Mouse (Mus musculus) R1 (cell line): ENCODE results near the gene Zfp384.
A peak's percentile ranks its signal among the peaks of the same experiment; 100 is the strongest.
"Not testable (repeated sequence)": the region's sequence is repeated elsewhere in the genome, so short reads cannot be mapped to it uniquely, and the experiment has no call there.

Experiments
- DNase-seq: peaks from one replicate; pipeline ENCODE4 v3.0.0-alpha.2; 2018; ENCODE audit warnings: low read depth, low spot score

Zfp384 gene

DNA sequence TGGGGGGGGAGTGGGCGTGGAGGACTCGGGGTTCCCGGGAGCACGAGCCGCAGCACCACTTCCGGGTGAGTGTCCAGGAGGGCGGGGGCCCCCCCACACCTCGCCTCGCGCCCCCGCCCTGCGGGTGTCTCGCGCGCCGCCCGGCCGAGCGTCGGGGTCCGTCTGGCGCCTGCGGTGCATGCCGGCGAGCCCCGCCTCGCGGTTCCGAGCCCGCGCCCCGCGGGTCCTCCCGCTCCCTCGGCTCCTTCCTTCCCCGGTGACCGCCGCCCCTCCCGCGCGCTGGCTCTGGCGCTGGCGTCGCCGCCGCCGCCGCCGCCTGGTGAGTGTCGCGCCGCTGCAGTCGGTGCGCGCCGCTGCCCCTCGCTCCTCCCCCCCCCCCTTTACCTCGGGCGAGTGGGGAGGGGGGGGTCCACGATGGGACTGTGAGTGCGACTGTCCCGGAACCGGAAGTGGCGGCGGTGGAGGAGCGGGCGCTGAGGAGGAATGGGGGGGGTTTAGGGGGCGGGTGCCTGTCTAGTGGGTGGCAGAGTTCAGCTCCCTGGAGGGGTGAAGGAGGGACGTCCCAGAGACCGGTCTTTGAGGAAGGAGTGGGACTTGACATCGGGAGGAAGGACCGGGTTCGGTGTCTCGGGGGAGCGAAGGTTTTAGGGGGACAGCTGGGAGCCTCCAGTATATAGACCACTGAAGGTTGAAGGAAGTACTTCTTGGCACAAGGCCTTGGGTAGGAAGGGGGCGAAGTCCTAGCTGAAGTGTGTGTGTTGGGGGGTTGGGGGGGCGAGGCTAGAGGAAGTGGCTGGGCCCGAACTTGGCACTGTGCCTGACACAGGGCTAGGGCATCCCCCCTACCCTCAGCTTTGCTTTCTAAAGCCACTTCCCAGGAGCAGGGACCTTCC lies 482 bp downstream of the Zfp384 start:
- peak; percentile 87 for DNase-seq

DNA sequence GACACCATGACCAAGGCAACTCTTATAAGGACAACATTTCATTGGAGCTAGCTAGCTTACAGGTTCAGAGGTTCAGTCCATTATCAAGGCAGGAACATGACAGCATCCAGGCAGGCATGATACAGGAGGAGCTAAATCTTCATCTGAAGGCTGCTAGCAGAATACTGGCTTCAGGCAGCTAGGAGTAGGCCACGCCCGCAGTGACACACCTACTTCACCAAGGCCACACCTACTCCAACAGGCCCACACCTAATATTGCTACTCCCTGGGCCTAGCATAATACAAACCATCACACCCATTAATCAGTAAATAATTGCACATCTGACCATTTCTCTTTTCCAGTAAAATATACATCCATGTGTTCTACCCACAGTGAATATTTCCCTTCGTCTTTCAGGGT lies 8.7 kb downstream of the Zfp384 start:
- peak; percentile 62 for DNase-seq

DNA sequence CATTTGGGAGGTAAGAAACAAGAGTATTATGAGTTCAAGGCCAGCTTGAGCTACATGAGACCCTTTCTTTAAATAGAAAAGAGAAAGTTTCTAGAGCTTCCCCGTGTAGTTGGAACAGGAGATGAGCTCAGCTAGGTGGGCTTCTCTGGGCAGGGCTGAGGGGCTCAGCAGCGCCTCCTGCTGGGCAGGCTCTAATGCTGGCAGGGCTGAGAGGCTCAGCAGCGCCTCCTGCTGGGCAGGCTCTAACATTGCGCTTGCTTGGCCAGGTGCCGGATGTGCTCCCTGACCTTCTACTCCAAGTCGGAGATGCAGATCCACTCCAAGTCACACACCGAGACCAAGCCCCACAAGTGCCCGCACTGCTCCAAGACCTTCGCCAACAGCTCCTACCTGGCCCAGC lies 21.6 kb downstream of the Zfp384 start:
- peak; percentile 76 for DNase-seq

DNA sequence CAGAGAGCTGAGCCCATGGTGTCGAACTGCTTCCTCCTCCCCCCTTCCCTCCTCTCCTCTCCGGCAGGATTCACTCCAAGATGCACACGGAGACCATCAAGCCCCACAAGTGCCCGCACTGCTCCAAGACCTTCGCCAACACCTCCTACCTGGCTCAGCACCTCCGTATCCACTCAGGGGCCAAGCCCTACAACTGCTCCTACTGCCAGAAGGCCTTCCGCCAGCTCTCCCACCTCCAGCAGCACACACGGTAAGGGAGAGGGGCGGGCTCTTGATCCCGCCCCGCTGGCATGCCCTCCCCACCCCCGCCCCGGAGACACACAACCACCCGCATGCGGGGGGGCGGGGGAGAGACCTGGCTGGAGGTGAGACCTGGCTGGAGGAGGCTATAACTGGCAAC lies 22.7 kb downstream of the Zfp384 start:
- no peak for DNase-seq

DNA sequence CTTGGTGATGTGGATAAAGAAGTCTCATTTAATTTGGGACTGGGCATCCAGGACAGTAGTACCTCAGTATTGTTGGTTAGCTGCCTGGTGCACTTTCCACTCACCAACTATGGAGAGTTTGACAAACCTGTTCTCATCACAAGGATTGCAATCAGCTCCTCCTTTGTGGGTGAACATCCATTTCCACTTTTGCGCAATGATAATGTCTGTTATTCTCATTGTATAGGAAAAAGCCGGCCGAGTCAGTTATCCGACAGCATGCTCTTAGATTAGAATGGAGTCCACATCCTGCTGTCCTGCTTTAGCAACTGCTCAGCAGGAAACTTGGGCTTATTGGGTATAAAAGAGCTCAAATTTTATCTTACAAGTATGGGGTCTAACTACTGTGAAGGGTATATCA lies 29.7 kb downstream of the Zfp384 start:
- no peak for DNase-seq

DNA sequence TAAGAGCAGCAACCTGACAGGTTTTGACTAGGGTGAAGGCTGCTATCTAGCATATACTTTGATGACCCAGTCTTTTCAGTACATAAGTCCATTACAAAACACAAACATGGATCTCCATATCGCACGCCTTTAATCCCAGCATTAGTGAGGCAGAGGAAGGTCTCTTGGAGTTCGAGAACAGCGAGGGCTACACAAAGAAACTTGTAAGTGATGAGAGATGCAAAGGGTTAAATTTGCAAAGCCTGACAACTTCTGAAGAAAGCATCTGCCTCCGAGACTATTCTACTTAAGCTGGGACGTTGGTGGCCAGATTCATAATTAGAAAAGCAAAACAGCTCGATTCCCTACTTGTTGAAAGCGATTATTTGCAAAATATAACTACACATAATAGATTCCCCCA lies 30.2 kb downstream of the Zfp384 start:
- DNase-seq: no peak

DNA sequence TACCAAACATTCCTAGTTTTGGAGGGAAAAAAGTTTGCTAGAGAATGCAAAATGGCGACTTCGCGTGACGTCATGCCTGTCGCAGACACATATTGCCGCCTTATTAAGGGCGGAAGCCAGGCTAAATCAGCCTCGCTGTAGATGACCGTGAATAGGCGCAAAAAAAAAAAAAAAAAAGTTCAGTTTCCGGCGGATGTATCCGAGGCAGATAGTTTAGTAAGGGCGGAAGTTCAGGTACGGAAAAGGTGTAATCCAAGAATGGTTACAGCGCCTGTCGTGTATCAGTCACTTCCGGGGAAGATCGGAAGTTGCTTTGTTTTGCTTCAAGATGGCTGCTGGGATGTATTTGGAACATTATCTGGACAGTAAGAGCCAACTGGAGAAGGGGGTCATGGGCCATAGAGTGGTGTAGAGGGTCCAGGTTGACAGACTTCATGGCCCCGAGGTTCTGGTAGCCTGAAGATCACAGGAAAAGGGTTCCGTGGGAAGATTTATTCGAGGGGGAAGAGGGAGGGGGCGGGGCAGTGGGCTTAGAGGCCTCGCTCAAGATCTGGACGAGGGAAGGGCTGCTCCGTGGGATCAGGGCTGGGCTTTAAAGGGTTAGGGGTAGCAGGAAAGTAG lies 30.7 kb downstream of the Zfp384 start, which contains the start of gene Ing4:
TSS of gene Ing4 (plus strand) at position 228 of the 621 bp plus-strand sequence.
- DNase-seq: peak; percentile 100

DNA sequence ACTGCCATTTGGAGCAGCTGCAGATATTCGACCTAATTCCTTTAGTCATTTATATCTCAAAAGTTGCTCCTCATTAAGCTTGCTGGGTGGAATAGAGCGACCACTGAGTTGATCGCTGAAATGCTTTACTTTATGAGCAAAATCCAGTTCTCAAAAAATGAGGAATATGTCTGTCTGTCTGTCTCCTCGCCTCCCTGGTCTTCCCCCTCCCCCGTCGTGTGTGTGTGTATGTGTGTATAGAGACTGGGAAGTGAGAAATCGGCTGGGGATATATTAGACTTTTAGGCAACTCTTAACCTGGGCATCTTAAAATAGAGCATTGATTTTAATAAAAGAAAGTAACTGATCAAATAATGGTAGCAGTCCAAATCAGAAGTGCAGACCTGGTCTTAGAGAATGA lies 31.3 kb downstream of the Zfp384 start:
- DNase-seq: peak; percentile 23

DNA sequence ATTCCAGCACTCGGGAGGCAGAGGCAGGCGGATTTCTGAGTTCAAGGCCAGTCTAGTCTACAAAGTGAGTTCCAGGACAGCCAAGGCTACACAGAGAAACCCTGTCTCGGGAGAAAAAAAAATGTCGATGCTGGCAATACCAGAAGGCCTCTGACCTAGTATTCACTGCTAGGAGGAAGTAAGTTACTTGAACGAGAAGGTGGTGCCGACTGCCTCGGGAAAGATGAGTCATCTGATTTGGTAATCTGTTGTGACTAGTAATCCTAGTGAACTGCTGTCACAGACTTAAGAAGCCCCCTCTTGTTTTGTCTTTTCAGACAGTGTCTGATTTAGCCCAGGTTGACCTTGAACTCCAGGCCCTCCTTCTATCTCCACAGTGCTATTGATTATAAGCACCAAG lies 32.1 kb downstream of the Zfp384 start:
- peak; percentile 28 for DNase-seq

DNA sequence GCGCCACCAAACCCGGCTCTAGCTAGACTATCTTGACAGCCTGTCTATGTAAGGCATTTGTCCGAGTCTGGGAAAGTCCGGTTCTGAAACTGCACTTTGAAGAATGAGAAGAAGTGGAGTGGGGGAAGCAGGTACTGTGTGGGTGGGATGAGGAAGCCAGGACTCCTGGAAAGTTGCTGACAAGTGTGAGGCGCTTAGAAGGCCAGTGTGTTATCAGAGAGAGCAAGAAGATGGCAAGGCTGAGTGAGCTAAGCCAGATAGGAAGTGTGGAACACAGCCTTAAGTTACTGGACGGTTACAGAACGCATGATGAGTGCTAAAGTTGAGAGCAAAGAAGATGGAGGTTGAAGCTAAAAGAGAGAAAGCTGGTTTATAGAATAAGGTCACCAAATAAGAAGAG lies 33.1 kb downstream of the Zfp384 start:
- no peak for DNase-seq

DNA sequence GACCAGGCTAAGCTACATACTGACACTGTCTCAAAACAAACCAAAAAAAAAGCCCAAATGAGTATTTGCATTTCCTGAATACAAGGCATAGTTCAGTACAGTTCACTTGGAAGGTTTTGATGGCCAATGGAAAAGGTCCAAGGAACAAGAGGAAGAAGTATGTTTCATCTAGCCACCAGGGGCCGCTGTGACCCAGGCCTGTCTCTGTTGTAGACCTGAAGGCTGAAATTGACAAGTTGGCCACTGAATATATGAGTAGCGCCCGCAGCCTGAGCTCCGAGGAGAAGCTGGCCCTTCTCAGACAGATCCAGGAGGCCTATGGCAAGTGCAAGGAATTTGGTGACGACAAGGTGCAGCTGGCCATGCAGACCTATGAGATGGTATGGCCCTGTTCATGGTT lies 37.7 kb downstream of the Zfp384 start:
- peak; percentile 90 for DNase-seq

DNA sequence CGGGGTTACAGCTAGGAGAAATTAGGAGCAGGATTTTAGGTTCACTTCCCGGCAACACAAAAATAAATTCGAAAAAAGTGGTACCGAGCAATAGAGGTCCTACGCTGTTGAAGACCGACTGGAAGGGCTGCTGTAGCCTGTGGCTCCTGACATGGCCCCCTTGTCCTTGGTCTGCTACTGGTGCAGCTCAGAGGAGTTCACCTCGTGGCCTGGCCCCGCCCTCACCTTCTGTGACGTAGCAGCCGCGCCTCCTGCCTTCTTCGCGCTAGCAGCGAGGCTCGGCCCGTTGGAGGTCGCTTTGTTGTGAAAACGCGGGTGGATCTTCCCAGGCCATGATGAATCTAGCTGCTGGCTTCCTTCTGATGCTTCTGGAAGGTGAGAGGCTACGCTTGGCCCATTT lies 40.7 kb downstream of the Zfp384 start, which contains the start of gene Acrbp:
TSS of gene Acrbp (plus strand) at position 12 of the 400 bp plus-strand sequence.
- peak; percentile 83 for DNase-seq

DNA sequence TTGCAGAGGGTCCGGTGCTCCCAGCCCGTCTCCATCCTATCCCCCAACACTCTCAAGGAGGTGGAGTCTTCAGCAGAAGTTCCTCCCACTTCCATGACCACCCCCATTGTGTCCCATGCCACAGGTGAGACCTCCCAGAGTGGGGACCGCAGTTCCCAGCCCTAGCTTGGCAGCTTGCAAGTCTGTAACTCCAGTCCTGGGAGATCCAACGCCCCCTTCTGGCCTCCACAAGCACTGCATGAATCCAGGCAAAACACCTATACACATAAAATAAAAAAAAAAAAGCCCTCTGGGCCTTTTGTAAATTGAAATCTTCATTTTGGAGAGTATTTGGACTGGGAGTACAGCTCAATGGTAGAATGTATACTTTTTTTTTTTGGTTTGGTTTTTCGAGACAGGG lies 42.3 kb downstream of the Zfp384 start:
- peak; percentile 81 for DNase-seq

DNA sequence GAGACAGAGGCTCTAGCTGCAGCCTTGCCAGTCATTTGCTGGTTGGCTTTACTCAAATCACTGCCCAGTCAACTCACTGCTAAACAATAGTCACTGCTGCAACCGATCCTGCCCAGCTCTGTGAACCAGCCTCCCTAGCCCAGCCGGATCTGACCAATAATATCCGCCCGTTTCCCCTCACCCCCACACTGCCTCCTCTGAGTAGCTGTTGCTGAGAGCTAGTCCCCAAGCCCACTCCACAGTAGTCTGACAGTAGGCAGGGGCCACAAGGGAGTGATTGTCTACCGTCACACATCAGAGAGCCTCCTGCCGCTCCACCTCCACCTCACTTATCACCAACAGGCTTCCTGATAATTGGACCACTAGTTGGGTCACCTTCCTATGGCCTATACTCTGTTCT lies 52.5 kb downstream of the Zfp384 start:
- DNase-seq: no peak

DNA sequence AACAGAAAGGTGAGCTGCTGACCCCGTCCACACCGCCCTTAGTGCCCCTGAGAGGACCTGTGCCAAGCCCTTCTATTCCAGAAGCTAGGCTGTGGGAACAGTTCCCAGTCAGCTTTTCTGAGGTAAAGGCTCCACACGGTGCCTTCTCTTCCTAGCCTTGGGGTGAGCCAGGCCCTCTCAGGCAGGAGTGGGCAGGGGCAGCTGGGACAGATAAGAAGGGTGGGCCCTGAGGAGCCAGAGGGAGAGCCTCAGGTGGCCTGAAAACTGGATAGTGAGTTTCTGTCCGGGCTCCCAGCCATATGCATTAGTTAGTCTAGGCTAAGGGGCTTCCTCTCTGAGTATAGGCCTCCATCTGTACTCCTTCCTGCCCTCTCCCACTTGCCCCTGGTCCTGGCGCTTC lies 53.6 kb downstream of the Zfp384 start:
- no peak for DNase-seq

DNA sequence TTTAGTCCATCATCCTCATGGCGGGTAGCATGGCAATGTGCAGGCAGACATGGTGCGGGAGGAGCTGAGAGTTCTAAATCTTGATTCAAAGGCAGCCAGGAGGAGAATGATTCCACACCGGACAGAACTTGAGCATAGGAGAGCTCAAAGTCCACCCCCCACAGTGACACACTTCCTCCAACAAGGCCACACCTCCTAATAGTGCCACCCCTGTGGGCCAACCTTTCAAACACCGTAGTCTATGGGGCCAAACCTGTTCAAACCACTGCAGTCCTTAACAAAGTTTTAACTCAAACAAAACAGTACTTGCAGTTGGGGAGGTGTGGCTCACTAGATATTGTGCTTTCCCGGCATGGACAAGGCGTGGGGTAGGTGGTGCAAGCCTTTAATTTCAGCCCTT lies 55.0 kb downstream of the Zfp384 start:
- DNase-seq: peak; percentile 75

DNA sequence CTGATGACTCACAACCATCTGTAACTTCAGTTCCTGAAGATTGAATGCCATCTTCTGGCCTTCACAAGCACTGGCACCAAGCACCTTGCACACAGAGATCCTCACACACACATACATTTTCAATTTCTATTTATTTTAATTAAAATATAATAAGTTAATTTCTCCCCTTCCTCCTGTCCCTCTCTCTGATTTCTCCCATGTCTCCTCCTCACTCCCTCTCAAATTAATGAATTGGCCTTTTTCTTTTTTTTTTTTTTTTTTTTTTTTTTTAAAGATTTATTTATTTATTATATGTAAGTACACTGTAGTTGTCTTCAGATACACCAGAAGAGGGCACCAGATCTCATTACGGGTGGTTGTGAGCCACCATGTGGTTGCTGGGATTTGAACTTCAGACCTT lies 56.3 kb downstream of the Zfp384 start:
- not testable (repeated sequence) for DNase-seq

DNA sequence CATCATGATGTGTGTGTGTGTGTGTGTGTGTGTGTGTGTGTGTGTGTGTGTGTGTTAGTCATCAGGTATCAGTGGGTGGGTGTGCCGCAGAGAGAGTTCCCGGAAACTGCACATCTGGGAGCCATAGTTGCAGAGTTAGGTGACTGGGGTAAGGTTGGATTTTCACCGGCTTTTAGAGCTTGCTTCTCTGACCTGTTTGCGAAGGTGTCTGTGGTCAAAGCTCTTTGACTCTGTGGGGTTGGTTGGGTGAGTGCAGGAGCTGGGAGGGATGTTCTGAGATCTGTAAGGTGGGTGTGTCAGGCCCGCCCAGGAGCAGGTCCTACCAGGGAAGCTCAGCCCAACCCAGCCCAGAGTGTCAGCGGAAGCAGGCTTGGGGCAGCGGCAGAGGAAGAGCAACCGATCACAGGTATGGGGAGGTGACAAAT lies 58.6 kb downstream of the Zfp384 start, which contains the start of gene Lpar5:
TSS of gene Lpar5 (plus strand) at position 350 of the 425 bp plus-strand sequence.
- DNase-seq: peak; percentile 78

DNA sequence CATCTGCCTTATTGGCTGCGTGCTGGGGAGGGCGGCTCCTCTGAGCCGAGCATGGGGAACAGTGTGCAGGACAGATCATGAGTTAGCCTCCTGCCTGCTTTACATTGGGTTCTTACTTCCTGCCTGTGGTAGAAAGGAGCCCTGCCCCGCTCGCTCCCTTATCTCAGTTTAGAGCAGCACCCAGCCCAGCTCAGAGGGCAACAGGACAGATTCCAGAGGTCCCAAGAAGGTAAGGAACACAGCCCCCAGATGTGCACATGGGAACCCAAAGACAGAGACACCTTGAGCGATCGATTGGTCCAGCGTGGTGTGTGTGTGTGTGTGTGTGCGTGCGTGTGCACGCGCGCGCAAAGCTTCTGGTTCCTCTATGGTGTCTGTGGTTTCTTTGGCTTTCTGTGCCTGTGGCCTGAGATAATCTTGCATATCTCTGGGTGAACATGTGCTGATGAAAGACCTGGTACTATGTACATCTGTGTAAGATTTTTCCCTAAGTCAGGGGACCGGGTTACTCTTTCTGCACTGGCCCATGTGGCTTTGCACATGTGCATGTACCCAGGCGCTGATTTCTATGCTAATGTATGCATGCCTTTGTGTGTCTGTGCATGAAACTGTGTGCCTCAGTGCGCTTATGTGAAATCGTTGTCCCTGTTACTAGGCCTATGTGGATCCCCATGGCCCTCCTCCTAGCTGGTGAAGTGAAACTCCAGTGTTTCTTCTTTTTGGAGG lies 62.4 kb downstream of the Zfp384 start:
- DNase-seq: peak; percentile 67

DNA sequence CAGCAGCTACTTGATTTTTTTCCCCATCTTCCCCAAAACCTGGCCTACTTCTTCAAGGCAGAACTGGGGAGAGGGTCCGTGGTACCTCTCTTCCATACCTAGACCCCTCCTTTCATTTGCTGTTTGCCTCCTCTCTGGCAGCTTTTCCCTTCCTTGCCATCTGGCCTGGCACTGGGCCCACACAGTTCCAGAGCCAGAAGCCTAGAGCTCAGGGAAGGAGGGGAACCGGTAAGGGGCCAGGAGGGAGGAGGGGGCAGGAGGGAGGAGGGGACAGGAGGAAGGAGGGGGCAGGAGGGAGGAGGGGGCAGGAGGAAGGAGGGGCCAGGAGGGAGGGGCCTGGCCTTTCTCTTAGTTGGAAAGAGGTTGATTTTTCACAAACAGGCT lies 62.9 kb downstream of the Zfp384 start:
- DNase-seq: peak; percentile 77

DNA sequence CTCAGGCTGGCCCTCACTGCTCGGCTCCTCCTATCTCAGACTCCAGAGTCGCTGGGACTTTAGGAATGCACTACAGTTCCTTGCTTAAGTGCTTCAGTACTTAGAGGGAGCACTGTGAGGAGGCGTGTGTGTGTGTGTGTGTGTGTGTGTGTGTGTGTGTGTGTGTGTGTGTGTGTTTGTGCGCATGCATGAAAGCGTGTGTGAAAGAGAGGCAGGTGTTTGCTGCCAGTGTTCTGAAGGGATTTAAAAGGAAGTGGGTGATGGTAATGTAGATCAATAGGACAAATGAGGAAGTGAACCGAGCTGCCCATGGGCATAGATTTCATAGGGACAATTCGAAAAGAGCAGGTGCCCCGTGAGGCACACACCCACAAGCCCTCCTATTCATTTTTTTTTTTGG lies 64.9 kb downstream of the Zfp384 start:
- no peak for DNase-seq

DNA sequence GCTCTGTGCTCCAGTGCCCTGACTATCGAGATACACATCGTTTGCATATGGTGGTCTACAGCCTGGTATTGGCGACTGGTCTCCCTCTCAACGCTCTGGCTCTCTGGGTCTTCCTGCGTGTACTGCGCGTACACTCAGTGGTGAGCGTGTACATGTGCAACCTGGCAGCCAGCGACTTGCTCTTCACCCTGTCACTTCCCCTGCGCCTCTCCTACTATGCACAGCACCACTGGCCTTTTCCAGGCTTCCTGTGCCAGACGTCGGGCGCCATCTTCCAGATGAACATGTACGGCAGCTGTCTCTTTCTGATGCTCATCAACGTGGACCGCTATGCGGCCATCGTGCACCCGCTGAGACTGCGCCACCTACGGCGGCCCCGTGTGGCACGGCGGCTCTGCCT lies 72.4 kb downstream of the Zfp384 start:
- peak; percentile 76 for DNase-seq
